Mouse (Mus musculus): ENCODE measurements around the gene Hint1. TPM values are rescaled to one million over a fixed set of nuclear protein-coding genes. Genes with fewer than 3 reads are reported as not detected.

Gene Hint1
- polyA plus RNA-seq, 1 experiment, result 559 TPM

GRCm38 (mm10) chr11:54861471-54862420, 4.4 kb upstream of the Hint1 start:
- DNase-seq (ENCODE audit: low read depth), result peak; percentile 81

- no peak for DNase-seq (ENCODE audit: low read depth)
Measured at GRCm38 (mm10) chr11:54862621-54863520, 3.3 kb upstream of the Hint1 start.

GRCm38 (mm10) chr11:54865330-54866085, 675 bp upstream of the Hint1 start:
- no peak for DNase-seq (ENCODE audit: low read depth)

- DNase-seq (ENCODE audit: low read depth), result no peak
Measured at GRCm38 (mm10) chr11:54867049-54867385, 834 bp downstream of the Hint1 start.

GRCm38 (mm10) chr11:54867903-54868434, 1.8 kb downstream of the Hint1 start:
- no peak for DNase-seq (ENCODE audit: low read depth)

- DNase-seq (ENCODE audit: low read depth), result no peak
Measured at GRCm38 (mm10) chr11:54868445-54868844, 2.3 kb downstream of the Hint1 start.

- DNase-seq (ENCODE audit: low read depth), result no peak
Measured at GRCm38 (mm10) chr11:54869318-54869717, 3.1 kb downstream of the Hint1 start.

- DNase-seq (ENCODE audit: low read depth), result no peak
Measured at GRCm38 (mm10) chr11:54871831-54872537, 5.8 kb downstream of the Hint1 start.

GRCm38 (mm10) chr11:54876031-54876430, 9.8 kb downstream of the Hint1 start:
- DNase-seq (ENCODE audit: low read depth), result no peak

GRCm38 (mm10) chr11:54878893-54879292, 12.7 kb downstream of the Hint1 start:
- no peak for DNase-seq (ENCODE audit: low read depth)

GRCm38 (mm10) chr11:54879434-54879833, 13.3 kb downstream of the Hint1 start:
- no peak for DNase-seq (ENCODE audit: low read depth)

- DNase-seq (ENCODE audit: low read depth), result no peak
Measured at GRCm38 (mm10) chr11:54879922-54880321, 13.7 kb downstream of the Hint1 start.

- no peak for DNase-seq (ENCODE audit: low read depth)
Measured at GRCm38 (mm10) chr11:54881051-54881474, 14.9 kb downstream of the Hint1 start.

- no peak for DNase-seq (ENCODE audit: low read depth)
Measured at GRCm38 (mm10) chr11:54882671-54883070, 16.5 kb downstream of the Hint1 start.

GRCm38 (mm10) chr11:54884197-54884828, 18.1 kb downstream of the Hint1 start:
- no peak for DNase-seq (ENCODE audit: low read depth)

- DNase-seq (ENCODE audit: low read depth), result no peak
Measured at GRCm38 (mm10) chr11:54884937-54885336, 18.8 kb downstream of the Hint1 start.

- no peak for DNase-seq (ENCODE audit: low read depth)
Measured at GRCm38 (mm10) chr11:54885406-54885805, 19.2 kb downstream of the Hint1 start.

- no peak for DNase-seq (ENCODE audit: low read depth)
Measured at GRCm38 (mm10) chr11:54887927-54888326, 21.7 kb downstream of the Hint1 start.

GRCm38 (mm10) chr11:54891341-54891740, 25.2 kb downstream of the Hint1 start:
- DNase-seq (ENCODE audit: low read depth), result no peak

GRCm38 (mm10) chr11:54892091-54892490, 25.9 kb downstream of the Hint1 start:
- no peak for DNase-seq (ENCODE audit: low read depth)
